Comparison of ENCODE assay signal across 20 mouse cellular contexts in the genomic region with DNA sequence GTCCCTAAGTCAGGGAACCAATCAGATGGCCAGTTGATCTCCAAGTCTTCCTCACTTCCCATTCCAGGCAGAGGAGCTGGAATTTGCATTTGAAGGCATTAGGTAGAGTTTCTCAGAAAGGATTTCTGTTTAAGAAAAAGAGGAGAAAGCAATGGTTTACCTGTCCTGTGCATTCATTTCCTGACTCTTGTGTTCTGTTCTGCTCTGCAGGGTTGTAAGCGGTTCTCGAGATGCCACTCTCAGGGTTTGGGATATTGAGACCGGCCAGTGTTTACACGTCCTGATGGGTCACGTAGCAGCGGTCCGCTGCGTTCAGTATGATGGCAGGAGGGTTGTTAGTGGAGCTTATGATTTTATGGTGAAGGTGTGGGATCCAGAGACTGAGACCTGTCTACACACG.
"Had no signal": no experiment of that assay in that cellular context is flagged by ENCODE, and none has a peak within 500 bp of the region (broad histone marks: within the 10 kb centered on the region; RNA-seq: fewer than 3 reads in every experiment).

No protein-coding gene starts in this region.

- H3K4me1 ChIP-seq: heart, embryonic 10.5 days; heart, embryonic 12.5 days; hindbrain, embryonic 10.5 days; hindbrain, embryonic 12.5 days; intestine, embryonic 15.5 days; limb, embryonic 10.5 days; limb, embryonic 12.5 days; liver, embryonic 13.5 days had no signal

- H3K4me3 ChIP-seq: gastrocnemius, adult 2 months; heart, embryonic 10.5 days; heart, embryonic 12.5 days; hindbrain, embryonic 10.5 days; hindbrain, embryonic 12.5 days; intestine, embryonic 15.5 days; limb, embryonic 10.5 days; limb, embryonic 12.5 days; liver, embryonic 13.5 days had no signal

- H3K27ac ChIP-seq: gastrocnemius, adult 2 months; heart, embryonic 10.5 days; hindbrain, embryonic 10.5 days; hindbrain, embryonic 12.5 days; hindbrain, embryonic 14.5 days; intestine, embryonic 15.5 days; limb, embryonic 10.5 days; limb, embryonic 12.5 days; liver, embryonic 13.5 days had no signal

- DNase-seq: gastrocnemius, adult 2 months; gastrocnemius, postnatal 10 days; gastrocnemius, postnatal 25 days; heart, postnatal 10 days; heart, postnatal 4 days; kidney, adult 18-20 months; kidney, adult 8-10 months; kidney, postnatal 10 days; kidney, postnatal 25 days; kidney, postnatal 4 days; liver; liver, embryonic 13.5 days had no signal
